Mouse (Mus musculus) heart, adult 8-10 months (tissue): ENCODE data around the gene Scarf1. TPM values are rescaled to one million over a fixed set of nuclear protein-coding genes. Genes with fewer than 3 reads are reported as not detected.

Experiments
- DNase-seq: peaks from one replicate; pipeline ENCODE4 v3.0.0; 2022; ENCODE audit warnings: low spot score
- total RNA-seq, 4 experiments: library from RNA; stranded (reverse); gene quantifications; 2 replicates each; pipeline ENCODE4 v1.2.4; 2022

Scarf1 gene
- total RNA-seq, 4 experiments from 2014 or later: 6.3 to 8.5 (median 7.4) TPM

DNA sequence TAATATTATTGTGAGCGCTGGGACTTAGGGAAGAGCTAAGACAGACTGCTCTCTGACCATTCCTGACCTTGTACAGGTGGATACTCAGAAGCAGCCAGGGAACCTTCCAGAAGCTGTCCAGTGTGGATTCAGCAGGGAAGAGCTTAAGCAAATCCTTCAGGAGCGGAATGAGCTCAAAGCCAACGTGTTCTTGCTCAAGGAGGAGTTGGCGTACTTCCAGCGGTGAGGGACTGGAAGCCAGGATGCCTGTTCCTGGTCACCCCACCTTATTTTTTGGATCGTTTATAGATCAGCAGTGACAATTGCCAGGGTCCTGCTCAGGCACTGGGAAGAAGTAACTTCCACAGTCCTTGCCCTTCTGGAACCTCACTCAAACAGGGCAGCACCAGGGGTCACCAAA lies 2.1 kb upstream of the Scarf1 start:
- peak; percentile 53 for DNase-seq

DNA sequence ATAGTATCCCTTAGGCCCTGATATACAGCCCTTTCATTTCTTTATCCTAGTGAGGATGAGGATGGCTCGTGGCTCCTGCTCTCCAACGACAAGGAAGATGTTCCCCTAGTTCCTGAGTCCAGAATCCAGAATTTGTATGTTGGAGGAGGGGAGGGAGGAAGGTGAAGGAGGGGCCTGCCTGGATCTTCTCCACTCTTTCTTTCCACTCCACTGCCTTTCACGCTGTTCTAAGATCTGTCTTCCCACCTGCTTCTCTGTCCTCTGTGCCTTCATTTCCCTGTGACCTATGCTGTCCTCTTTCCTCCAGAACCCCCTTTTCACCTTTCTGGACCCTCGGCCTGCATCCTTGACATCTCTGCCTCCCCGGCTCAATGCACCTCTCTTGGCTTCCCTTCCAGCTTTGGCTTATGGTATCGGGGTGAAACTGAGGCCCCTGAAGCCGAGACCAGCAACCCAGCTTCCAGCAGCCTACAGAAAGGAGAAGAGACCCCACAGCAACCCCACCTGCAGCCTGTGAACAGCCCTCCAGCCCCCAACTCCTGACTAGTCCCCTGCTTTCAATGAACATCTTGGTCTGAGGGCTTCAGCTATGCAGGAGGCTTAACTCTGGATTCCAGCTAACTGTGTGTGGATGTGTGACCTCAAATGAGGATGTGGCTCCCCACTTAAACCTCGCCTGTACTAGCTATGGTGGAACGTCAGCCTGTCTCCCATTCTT lies 880 bp upstream of the Scarf1 start:
- DNase-seq: no peak

- no peak for DNase-seq
These were observed 1.8 kb downstream of the Scarf1 start for GRCm38 (mm10) chr11:75515186-75515585.

- no peak for DNase-seq
These were observed 6.7 kb downstream of the Scarf1 start for GRCm38 (mm10) chr11:75519834-75520633.

DNA sequence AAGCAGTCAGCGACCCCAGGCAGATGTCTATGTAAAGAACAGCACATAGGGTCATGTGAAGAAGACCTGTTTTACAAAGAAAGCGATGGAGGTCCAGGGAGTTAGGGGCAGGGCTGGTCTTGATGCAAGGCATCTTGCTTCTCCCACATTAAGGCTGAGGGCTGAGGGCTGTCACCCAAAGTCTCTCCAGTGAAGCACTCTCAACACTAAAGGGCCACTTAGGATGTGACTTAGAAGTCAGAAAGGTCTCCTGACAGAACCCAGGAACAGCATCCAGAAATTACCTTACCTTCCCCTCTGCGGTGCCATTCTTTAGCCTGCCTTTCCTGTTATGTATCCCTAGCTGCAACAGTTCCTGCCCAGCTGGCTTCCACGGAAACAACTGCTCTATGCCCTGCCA lies 8.3 kb downstream of the Scarf1 start:
- no peak for DNase-seq

- DNase-seq: no peak
These were observed 9.5 kb downstream of the Scarf1 start for GRCm38 (mm10) chr11:75522793-75523192.

GRCm38 (mm10) chr11:75525531-75526125 lies 12.3 kb downstream of the Scarf1 start:
- DNase-seq: no peak

- DNase-seq: no peak
These were observed 13.6 kb downstream of the Scarf1 start for GRCm38 (mm10) chr11:75526943-75527342.

GRCm38 (mm10) chr11:75529771-75530170 lies 16.4 kb downstream of the Scarf1 start:
- no peak for DNase-seq

GRCm38 (mm10) chr11:75530325-75530724 lies 17.0 kb downstream of the Scarf1 start:
- peak; percentile 97 for DNase-seq

GRCm38 (mm10) chr11:75530845-75531373 lies 17.6 kb downstream of the Scarf1 start:
- no peak for DNase-seq

DNA sequence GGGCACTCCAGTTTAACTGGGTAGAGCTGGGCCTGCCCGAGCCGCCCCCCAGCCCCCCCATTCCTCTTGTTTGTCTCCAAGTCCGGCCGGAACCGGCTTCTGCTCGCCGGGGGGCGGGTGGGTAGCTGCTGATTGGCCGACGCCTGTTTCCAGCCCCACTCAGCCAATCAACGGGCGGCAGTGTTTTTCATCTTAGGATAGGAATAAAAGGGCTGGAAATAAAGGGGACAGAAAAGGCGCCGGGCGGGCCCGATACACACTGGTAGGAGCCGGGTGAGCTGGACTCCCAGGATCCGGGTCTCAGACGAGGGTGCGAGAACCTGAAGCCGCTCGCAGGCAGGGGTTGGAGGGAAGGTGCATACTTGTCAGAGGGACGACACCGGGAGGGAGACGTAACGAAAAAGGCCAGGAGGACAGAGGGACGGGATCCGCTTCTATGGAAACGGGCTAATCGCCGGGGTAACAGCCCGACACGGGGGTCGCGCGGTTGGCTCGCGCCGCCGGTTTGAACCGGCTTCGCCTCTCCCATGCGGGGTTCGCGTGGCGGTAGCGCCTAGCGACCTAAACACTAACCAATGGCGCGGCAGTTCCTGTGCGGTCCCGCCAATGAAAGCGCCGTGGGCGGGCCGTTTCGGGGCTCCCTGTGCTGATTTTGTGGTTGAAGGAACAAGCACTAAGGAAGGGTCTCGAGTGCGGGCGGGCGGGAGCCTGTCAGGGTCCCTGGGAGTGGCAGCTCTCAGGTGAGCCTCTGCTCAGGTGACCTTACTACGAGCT lies 18.3 kb downstream of the Scarf1 start, which contains the start of gene Slc43a2:
TSS of gene Slc43a2 (plus strand) at position 226 of the 774 bp plus-strand sequence.
- DNase-seq: peak; percentile 96

DNA sequence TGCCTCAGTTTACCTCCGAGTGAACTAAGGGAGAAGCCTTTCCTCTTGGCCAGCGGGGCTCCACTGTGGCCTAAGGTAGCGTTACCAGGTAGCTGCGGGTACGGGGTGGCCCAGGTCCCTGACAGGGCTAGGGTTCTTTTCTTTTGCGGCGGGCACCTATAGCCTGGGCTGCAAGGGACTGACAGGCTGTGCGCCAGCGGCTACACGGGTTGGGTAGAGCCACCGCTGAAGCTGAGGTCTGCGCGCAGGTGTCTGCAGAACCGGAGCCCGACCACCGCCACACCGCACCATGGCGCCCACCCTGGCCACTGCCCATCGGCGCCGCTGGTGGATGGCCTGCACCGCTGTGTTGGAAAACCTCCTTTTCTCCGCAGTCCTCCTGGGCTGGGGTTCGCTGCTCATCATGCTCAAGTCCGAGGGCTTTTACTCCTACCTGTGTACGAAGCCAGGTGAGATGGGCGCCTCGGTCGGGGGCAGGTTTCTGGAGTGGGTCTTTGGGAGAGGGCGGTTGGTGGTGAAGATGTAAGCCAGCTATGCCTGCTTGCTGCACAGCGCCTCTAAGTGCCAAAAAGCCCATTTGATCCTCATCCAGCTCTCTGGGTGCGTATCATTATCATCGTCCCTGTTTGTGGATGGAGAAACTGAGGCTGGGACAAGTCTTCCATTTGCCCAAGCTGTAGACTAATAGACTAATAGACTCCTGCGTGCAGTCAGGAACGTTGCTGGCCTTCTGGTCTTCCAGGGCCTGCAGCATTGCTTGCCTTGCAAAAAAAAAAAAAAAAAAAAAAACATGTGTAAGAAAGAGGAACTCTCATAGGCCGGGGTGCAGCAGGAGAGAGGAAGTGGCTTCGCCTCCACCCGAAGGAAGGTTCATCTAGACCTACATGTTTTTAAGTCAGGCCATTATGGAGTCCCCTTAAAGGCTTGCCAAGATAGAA lies 19.3 kb downstream of the Scarf1 start:
- DNase-seq: no peak

- no peak for DNase-seq
These were observed 20.1 kb downstream of the Scarf1 start for GRCm38 (mm10) chr11:75533314-75534015.

DNA sequence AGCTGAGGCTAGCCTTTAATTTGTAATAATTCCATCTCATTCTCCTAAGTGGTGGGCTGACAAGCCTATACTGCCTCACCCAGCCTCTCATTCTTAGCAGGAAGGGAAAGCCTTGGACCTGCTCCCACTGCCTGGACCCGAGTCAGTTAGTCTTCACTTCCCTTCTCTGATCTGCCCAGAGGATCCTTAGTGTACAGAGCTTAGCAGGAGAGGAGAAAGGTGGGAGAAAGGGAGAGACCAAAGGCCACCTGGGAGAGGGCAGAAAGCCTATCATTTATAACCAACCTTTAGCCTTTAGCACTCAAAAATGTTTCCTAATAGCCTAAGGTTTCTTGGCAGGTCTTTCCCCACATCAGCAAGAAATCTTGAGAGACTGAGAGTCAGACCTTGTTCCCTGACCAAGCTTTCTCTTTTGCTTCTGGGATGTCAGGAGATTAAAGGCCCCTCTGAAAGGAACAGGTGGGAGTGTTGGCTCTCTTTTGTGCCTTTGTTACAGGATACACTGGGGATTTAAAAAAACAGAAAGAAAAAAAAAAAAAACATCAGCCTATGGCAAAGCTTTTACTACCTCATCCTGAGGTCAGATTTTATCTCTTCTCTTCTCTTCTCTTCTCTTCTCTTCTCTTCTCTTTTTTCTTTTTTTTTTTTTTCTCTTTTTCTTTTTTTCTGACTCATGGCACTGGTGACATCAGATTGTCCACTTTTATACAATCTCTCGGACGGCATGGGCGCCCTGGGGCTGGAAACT lies 21.1 kb downstream of the Scarf1 start:
- no peak for DNase-seq

DNA sequence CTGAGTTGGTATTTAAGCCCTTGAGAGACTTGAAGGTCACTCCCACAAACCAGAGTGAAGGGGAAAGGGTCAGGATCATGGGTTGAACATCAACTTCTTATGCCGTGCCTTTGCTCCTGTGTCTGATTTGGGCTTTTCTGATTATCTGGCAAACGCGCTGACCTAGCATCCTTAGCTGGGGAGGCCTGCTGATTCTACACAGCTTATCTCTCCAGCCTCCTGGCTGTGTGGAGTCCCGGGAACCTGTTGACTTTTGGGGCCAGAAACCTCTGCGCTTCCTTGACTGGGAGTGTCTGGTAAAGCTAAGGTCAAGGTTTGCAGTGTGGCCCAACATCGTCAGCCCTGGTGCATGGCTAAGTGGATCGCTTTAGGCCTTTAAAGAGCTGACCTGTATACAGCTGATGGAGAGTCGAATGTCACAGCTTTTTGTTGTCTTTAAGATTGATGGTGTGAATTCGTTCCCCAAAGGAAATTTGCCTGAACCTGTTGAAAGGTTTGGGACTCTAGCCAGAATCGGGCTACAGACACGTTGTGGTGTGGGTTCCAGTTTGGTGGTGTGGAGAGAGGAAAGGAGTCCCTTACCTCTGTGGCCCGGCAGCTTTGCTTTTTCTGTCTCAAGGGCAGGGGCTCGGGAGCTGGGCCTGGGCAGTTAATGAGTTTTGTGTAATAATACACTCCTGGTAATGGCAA lies 21.9 kb downstream of the Scarf1 start:
- no peak for DNase-seq

- DNase-seq: no peak
These were observed 23.1 kb downstream of the Scarf1 start for GRCm38 (mm10) chr11:75536255-75537024.

DNA sequence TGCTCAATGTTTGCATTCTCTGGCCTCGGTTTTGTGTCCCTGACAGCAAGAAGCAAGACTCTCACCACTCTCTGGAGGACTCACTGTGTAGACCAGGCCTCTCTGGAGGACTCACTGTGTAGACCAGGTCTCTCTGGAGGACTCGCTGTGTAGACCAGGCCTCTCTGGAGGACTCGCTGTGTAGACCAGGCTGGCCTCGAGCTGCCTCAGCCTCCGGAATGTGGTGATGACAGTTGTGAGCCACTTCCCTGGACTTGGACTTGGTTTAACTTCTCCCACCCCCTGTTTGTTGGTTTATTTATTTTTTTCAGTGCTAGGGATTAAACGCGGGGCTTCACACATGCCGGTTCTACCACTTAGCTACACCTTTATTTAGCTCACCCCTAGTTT lies 23.7 kb downstream of the Scarf1 start:
- DNase-seq: no peak
